Mouse (Mus musculus) lung, embryonic 14.5 days (tissue): ENCODE data around the gene Afap1l2. TPM values are rescaled to one million over a fixed set of nuclear protein-coding genes. Genes with fewer than 3 reads are reported as not detected.
A peak's percentile ranks its signal among the peaks of the same experiment; 100 is the strongest.

ENCODE experiments used
- ATAC-seq: fragments of 200-750 bp; cut with Nextera tagmentation; 2 replicates; pipeline ENCODE4 v1.8.0; 2017; ENCODE audit warnings: mild to moderate bottlenecking, moderate TSS enrichment, moderate library complexity; ENCODE audit not compliant: insufficient read depth
- DNase-seq: peaks from one replicate; pipeline ENCODE4 v3.0.0-alpha.2; 2015
- H3K27ac ChIP-seq: fragments of 300-500 bp; sonication (generic); 2 replicates; pipeline ENCODE4 v1.5.1; 2014; ENCODE audit warnings: low read depth, mild to moderate bottlenecking, moderate library complexity
- H3K27me3 ChIP-seq: fragments of 300-500 bp; sonication (generic); 2 replicates; pipeline ENCODE4 v1.6.1; 2014; ENCODE audit warnings: low read length, control low read depth; ENCODE audit not compliant: insufficient read depth
- H3K36me3 ChIP-seq: fragments of 300-500 bp; sonication (generic); 2 replicates; pipeline ENCODE4 v1.6.1; 2014; ENCODE audit warnings: control low read depth; ENCODE audit not compliant: insufficient read depth
- H3K4me1 ChIP-seq: fragments of 300-500 bp; sonication (generic); 2 replicates; pipeline ENCODE4 v1.6.1; 2014; ENCODE audit warnings: antibody characterized with exemption, control low read depth; ENCODE audit not compliant: insufficient read depth
- H3K4me2 ChIP-seq: fragments of 300-500 bp; sonication (generic); 2 replicates; pipeline ENCODE4 v1.6.1; 2014; ENCODE audit warnings: mild to moderate bottlenecking
- H3K4me3 ChIP-seq: fragments of 300-500 bp; sonication (generic); 2 replicates; pipeline ENCODE4 v1.5.1; 2014; ENCODE audit warnings: low read depth, low read length
- H3K9ac ChIP-seq: fragments of 300-500 bp; sonication (generic); 2 replicates; pipeline ENCODE4 v1.6.1; 2014
- H3K9me3 ChIP-seq: fragments of 300-500 bp; sonication (generic); 2 replicates; pipeline ENCODE4 v1.6.1; 2016; ENCODE audit warnings: low read depth, low read length, control low read depth
- CTCF ChIP-seq: IDR thresholded peaks from 2 replicates; pipeline ENCODE4 v1.5.1; 2016; ENCODE audit warnings: antibody characterized with exemption, low read depth
- WGBS: fragments of 180-500 bp; shearing (Covaris S2); extraction: QIAGEN DNeasy Blood & Tissue Kit; methylation state at CpG from one replicate; pipeline ENCODE4 v1.1.7; 2014; 5-methylcytosine and 5-hydroxymethylcytosine counted together
- polyA plus RNA-seq: library from polyadenylated mRNA; unstranded; fragments of >200 nt; fragmentation: Nextera tagmentation; extraction: Ambion mirVana; gene quantifications from 2 replicates; pipeline ENCODE4 v1.2.1, GENCODE M21; 2014

Afap1l2 gene
- polyA plus RNA-seq, 1 experiment from 2014 or later, result 24.2 TPM

GRCm38 (mm10) chr19:56999781-57000180 lies 8.2 kb downstream of the Afap1l2 start:
- H3K36me3 ChIP-seq, result no peaks in the 10 kb centered on the region
- H3K4me2 ChIP-seq, result no peak overlapping the region
- no peak overlapping the region for H3K9ac ChIP-seq
- DNase-seq (no peak), ATAC-seq (no peak)
- H3K27ac ChIP-seq, result no peak overlapping the region
- H3K27me3 ChIP-seq, result no peaks in the 10 kb centered on the region
- H3K9me3 ChIP-seq, result no peaks in the 10 kb centered on the region
- H3K4me1 ChIP-seq, result peaks cover 51% of the 10 kb centered on the region
- 82% methylated on average over 2 of the region's 2 CpGs for WGBS
- H3K4me3 ChIP-seq, result no peak overlapping the region
- TF ChIP-seq CTCF, result no peak

- Histone ChIP-seq H3K4me2 (no peak overlapping the region), H3K4me1 (peaks cover 48% of the 10 kb centered on the region), H3K27ac (no peak overlapping the region; the same call in 1 of the 2 replicates), H3K27me3 (no peaks in the 10 kb centered on the region), H3K9me3 (no peaks in the 10 kb centered on the region), H3K36me3 (no peaks in the 10 kb centered on the region), H3K9ac (no peak overlapping the region), H3K4me3 (no peak overlapping the region)
- no peak for ATAC-seq
- no peak for TF ChIP-seq CTCF
- no peak for DNase-seq
- 50% methylated on average over 2 of the region's 2 CpGs for WGBS
Measured at GRCm38 (mm10) chr19:56998910-56999309, 9.1 kb downstream of the Afap1l2 start.

GRCm38 (mm10) chr19:56998331-56998730 lies 9.7 kb downstream of the Afap1l2 start:
- Histone ChIP-seq H3K36me3 (no peaks in the 10 kb centered on the region), H3K27me3 (no peaks in the 10 kb centered on the region), H3K4me3 (no peak overlapping the region), H3K4me2 (no peak overlapping the region), H3K9me3 (no peaks in the 10 kb centered on the region), H3K4me1 (peaks cover 44% of the 10 kb centered on the region), H3K9ac (no peak overlapping the region), H3K27ac (no peak overlapping the region; the same call in 1 of the 2 replicates)
- TF ChIP-seq CTCF, result no peak
- no peak for DNase-seq
- 64% methylated on average over 4 of the region's 4 CpGs for WGBS
- ATAC-seq, result no peak

- Histone ChIP-seq H3K9me3 (no peaks in the 10 kb centered on the region), H3K9ac (no peak overlapping the region), H3K27me3 (no peaks in the 10 kb centered on the region), H3K36me3 (no peaks in the 10 kb centered on the region), H3K27ac (peak overlapping the region; percentile 84), H3K4me3 (no peak overlapping the region), H3K4me2 (peak overlapping the region; percentile 35), H3K4me1 (peaks cover 37% of the 10 kb centered on the region)
- DNase-seq (peak; percentile 96), ATAC-seq (peak; percentile 96)
- TF ChIP-seq CTCF, result peak; percentile 46
- WGBS, result 0% methylated on average over 10 of the region's 10 CpGs
Measured at GRCm38 (mm10) chr19:56997164-56997599, 10.8 kb downstream of the Afap1l2 start.

- Histone ChIP-seq H3K9me3 (no peaks in the 10 kb centered on the region), H3K27me3 (no peaks in the 10 kb centered on the region), H3K27ac (no peak overlapping the region), H3K4me1 (peaks cover 39% of the 10 kb centered on the region), H3K9ac (no peak overlapping the region), H3K4me2 (no peak overlapping the region), H3K36me3 (no peaks in the 10 kb centered on the region), H3K4me3 (no peak overlapping the region)
- DNase-seq (no peak), ATAC-seq (no peak)
- TF ChIP-seq CTCF, result no peak
- whole genome bisulfite sequencing, result 57% methylated on average over 4 of the region's 4 CpGs
Measured at GRCm38 (mm10) chr19:56995441-56995840, 12.6 kb downstream of the Afap1l2 start.

- peaks cover 45% of the 10 kb centered on the region for H3K4me1 ChIP-seq
Measured at GRCm38 (mm10) chr19:56994653-56995052, 13.4 kb downstream of the Afap1l2 start.

GRCm38 (mm10) chr19:56993763-56994162 lies 14.3 kb downstream of the Afap1l2 start:
- no peak overlapping the region for H3K9ac ChIP-seq
- 59% methylated on average over 4 of the region's 4 CpGs for whole genome bisulfite sequencing
- no peaks in the 10 kb centered on the region for H3K27me3 ChIP-seq
- H3K4me3 ChIP-seq, result no peak overlapping the region
- H3K9me3 ChIP-seq, result no peaks in the 10 kb centered on the region
- H3K4me1 ChIP-seq, result peaks cover 49% of the 10 kb centered on the region
- no peak for TF ChIP-seq CTCF
- no peak overlapping the region for H3K27ac ChIP-seq
- no peak for ATAC-seq
- H3K4me2 ChIP-seq, result no peak overlapping the region
- H3K36me3 ChIP-seq, result no peaks in the 10 kb centered on the region
- DNase-seq, result no peak

More at GRCm38 (mm10) chr19:56994653-56995052, 13.4 kb downstream of the Afap1l2 start:
- Histone ChIP-seq H3K27me3 (no peaks in the 10 kb centered on the region), H3K9ac (no peak overlapping the region), H3K9me3 (no peaks in the 10 kb centered on the region), H3K4me3 (no peak overlapping the region), H3K4me2 (no peak overlapping the region), H3K27ac (no peak overlapping the region), H3K36me3 (no peaks in the 10 kb centered on the region)
- TF ChIP-seq CTCF, result no peak
- DNase-seq (no peak), ATAC-seq (no peak)
- WGBS, result 68% methylated on average over 4 of the region's 4 CpGs
